9 mouse cellular contexts compared by ENCODE assay signal in the genomic region with DNA sequence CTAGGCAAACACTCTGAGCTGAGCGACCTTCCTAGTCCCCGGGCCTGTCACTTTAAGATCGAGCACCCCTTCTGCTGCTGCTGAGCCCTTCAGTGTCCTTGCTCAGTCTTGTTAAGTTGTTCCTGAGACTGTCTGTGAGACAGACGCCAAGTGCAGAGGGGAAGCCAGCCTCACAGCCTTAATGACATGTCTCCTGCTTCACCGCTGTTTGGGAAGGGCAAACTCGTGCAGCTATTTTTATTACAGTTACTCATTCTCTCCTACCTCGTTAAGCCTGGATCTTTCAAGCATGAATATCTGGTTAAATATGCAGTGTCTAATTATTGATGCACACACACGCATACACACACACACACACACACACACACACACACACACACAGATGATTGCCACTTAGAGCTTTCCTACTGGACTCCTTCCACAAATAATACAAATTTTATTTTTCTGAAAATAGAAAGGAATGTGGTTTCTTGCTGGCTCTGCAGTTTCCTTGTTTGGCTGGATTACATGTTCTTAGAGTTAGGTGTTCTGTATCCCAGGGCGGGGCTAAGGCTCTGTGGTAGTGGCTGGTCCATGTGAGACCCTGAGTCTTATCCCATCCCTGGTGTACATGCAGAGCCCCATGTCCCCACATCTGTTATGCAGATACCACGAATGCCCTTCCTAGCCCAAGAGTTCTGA. TPM values are rescaled to one million over a fixed set of nuclear protein-coding genes. Genes with fewer than 3 reads are reported as not detected.
DNase-seq lines count a peak whose midpoint lies in the region; ATAC-seq and TF ChIP-seq lines count a peak whose summit lies in the region.
"Had no signal": no experiment of that assay in that cellular context is flagged by ENCODE, and none has a peak within 500 bp of the region (broad histone marks: within the 10 kb centered on the region; RNA-seq: fewer than 3 reads in every experiment).

No protein-coding gene starts in this region.

- no peaks in the 10 kb centered on the region for H3K9me3 ChIP-seq in liver, embryonic 11.5 days (ENCODE audit: control insufficient read depth, low read length)
- no peaks in the 10 kb centered on the region for H3K9me3 ChIP-seq in liver, postnatal 0 days (ENCODE audit: low read length)
- H3K9me3 ChIP-seq in neural tube, embryonic 15.5 days (replicated peaks) = no peaks in the 10 kb centered on the region

- peak; percentile 27 for DNase-seq in liver, embryonic 11.5 days (ENCODE audit: low spot score)
- no peak for DNase-seq in liver, postnatal 0 days
- peak; percentile 80 for DNase-seq in adrenal gland, postnatal 14 days
- DNase-seq in heart, adult 11 months = peak; percentile 97
- peak; percentile 63 for DNase-seq in kidney, adult 18-20 months
- DNase-seq in thymus, postnatal 25 days = no peak
- DNase-seq in MN1 (ENCODE audit: low spot score) = no peak

- H3K36me3 ChIP-seq in liver, embryonic 11.5 days (ENCODE audit: control insufficient read depth, insufficient read depth, low read length) = no peaks in the 10 kb centered on the region
- no peaks in the 10 kb centered on the region; the same call in 1 of the 2 replicates for H3K36me3 ChIP-seq in liver, postnatal 0 days (replicated peaks; ENCODE audit: insufficient read depth, low read length)
- no peaks in the 10 kb centered on the region for H3K36me3 ChIP-seq in neural tube, embryonic 15.5 days

- peaks cover 23% of the 10 kb centered on the region for H3K4me1 ChIP-seq in liver, embryonic 11.5 days (replicated peaks; ENCODE audit: control insufficient read depth, insufficient read depth, low read length)
- H3K4me1 ChIP-seq in liver, postnatal 0 days (ENCODE audit: insufficient read depth) = peaks cover 42% of the 10 kb centered on the region
- peaks cover 72% of the 10 kb centered on the region for H3K4me1 ChIP-seq in neural tube, embryonic 15.5 days

- peak overlapping the region; percentile 22; the same call in 1 of the 2 replicates for H3K27ac ChIP-seq in liver, embryonic 11.5 days (ENCODE audit: low read depth, low read length)
- H3K27ac ChIP-seq in liver, postnatal 0 days (ENCODE audit: low read depth) = no peak overlapping the region
- H3K27ac ChIP-seq in neural tube, embryonic 15.5 days (replicated peaks) = peak overlapping the region; percentile 99

- H3K27me3 ChIP-seq in liver, embryonic 11.5 days (replicated peaks; ENCODE audit: control insufficient read depth, insufficient read depth, low read length) = no peaks in the 10 kb centered on the region
- no peaks in the 10 kb centered on the region for H3K27me3 ChIP-seq in liver, postnatal 0 days (ENCODE audit: insufficient read depth, low read length)
- H3K27me3 ChIP-seq in neural tube, embryonic 15.5 days (replicated peaks) = no peaks in the 10 kb centered on the region

- 66% methylated on average over 10 of the region's 10 CpGs for WGBS in liver, embryonic 11.5 days
- 54% methylated on average over 10 of the region's 10 CpGs for WGBS in liver, postnatal 0 days (ENCODE audit: insufficient replicate concordance)
- 31% methylated on average over 10 of the region's 10 CpGs for WGBS in neural tube, embryonic 15.5 days

- no peak for TF ChIP-seq EP300 in liver, postnatal 0 days (IDR thresholded peaks at IDR 0.05; ENCODE audit: low read depth)

- no peak overlapping the region for H3K4me2 ChIP-seq in liver, embryonic 11.5 days
- H3K4me2 ChIP-seq in liver, postnatal 0 days (ENCODE audit: low read depth, low read length) = no peak overlapping the region
- H3K4me2 ChIP-seq in neural tube, embryonic 15.5 days = no peak overlapping the region

- ATAC-seq in liver, embryonic 11.5 days (replicated peaks; ENCODE audit: low FRiP score) = no peak
- no peak for ATAC-seq in liver, postnatal 0 days
- ATAC-seq in neural tube, embryonic 15.5 days (ENCODE audit: low FRiP score) = no peak

- H3K4me3 ChIP-seq in liver, embryonic 11.5 days (ENCODE audit: low read depth, low read length) = no peak overlapping the region
- no peak overlapping the region for H3K4me3 ChIP-seq in liver, postnatal 0 days (ENCODE audit: low read depth, low read length)
- H3K4me3 ChIP-seq in neural tube, embryonic 15.5 days (replicated peaks) = no peak overlapping the region

- no peak for TF ChIP-seq CTCF in liver, postnatal 0 days (IDR thresholded peaks at IDR 0.05; ENCODE audit: low read depth)

- no peak overlapping the region for H3K9ac ChIP-seq in liver, embryonic 11.5 days (ENCODE audit: low read depth, low read length)
- H3K9ac ChIP-seq in liver, postnatal 0 days (replicated peaks) = no peak overlapping the region
- peak overlapping the region; percentile 10; the same call in 1 of the 2 replicates for H3K9ac ChIP-seq in neural tube, embryonic 15.5 days (replicated peaks)

RNA-seq across cellular contexts. Expression of gene Hacl1, which starts 18.6 kb away (rescaled TPM):
- polyA plus RNA-seq in liver, embryonic 11.5 days (2014; fragmentation: Nextera tagmentation; extraction: Ambion mirVana) = 8.1 and 10.5 TPM in 2 replicates
- 310 and 342 TPM in 2 replicates for polyA plus RNA-seq in liver, postnatal 0 days (2015; fragmentation: Nextera tagmentation; extraction: Ambion mirVana)
- total RNA-seq in adrenal gland, postnatal 14 days (2021) = 62.2 and 112 TPM in 2 replicates
- polyA plus RNA-seq in neural tube, embryonic 15.5 days (2015; fragmentation: Nextera tagmentation; extraction: Ambion mirVana) = 7.9 and 11.0 TPM in 2 replicates

RNA-seq across cellular contexts. Expression of gene Btd, which starts 18.8 kb away (rescaled TPM):
- polyA plus RNA-seq in liver, embryonic 11.5 days (2014; fragmentation: Nextera tagmentation; extraction: Ambion mirVana) = 11.4 and 13.3 TPM in 2 replicates
- polyA plus RNA-seq in liver, postnatal 0 days (2015; fragmentation: Nextera tagmentation; extraction: Ambion mirVana) = 40.3 and 44.1 TPM in 2 replicates
- total RNA-seq in adrenal gland, postnatal 14 days (2021) = 40.4 and 47.4 TPM in 2 replicates
- polyA plus RNA-seq in neural tube, embryonic 15.5 days (2015; fragmentation: Nextera tagmentation; extraction: Ambion mirVana) = 15.6 and 19.0 TPM in 2 replicates

RNA-seq across cellular contexts. Expression of gene Gm49387, which starts 19.0 kb away (rescaled TPM):
- 0.19 and 1.9 TPM in 2 replicates for polyA plus RNA-seq in liver, embryonic 11.5 days (2014; fragmentation: Nextera tagmentation; extraction: Ambion mirVana)
- polyA plus RNA-seq in liver, postnatal 0 days (2015; fragmentation: Nextera tagmentation; extraction: Ambion mirVana) = 0.89 and 3.9 TPM in 2 replicates
- total RNA-seq in adrenal gland, postnatal 14 days (2021) = 3.0 and 6.4 TPM in 2 replicates
- 0.24 and 0.59 TPM in 2 replicates for polyA plus RNA-seq in neural tube, embryonic 15.5 days (2015; fragmentation: Nextera tagmentation; extraction: Ambion mirVana)
- polyA plus RNA-seq: large intestine, adult 2 months had no signal

Comparison
In these comparisons a context has a peak if more than half of its experiments do, and no peak if none do; other contexts are left out.
1. DNase-seq: peak in liver, embryonic 11.5 days (single experiment), adrenal gland, postnatal 14 days (single experiment), heart, adult 11 months (single experiment) and kidney, adult 18-20 months (single experiment); none in liver, postnatal 0 days (single experiment), thymus, postnatal 25 days (single experiment) and MN1 (single experiment).
2. RNA of gene Hacl1, which starts 18.6 kb away (polyA plus RNA-seq): 310 to 342 TPM in liver, postnatal 0 days; 8.1 to 10.5 TPM in liver, embryonic 11.5 days and 7.9 to 11.0 TPM in neural tube, embryonic 15.5 days; every median in the first group is over 10 times any median in the second.